Mouse (Mus musculus) CH12.LX (cell line): Measurements from ENCODE around the gene Micu1.

Source experiments
- CHD2 ChIP-seq: IDR thresholded peaks from 2 replicates; pipeline ENCODE4 v1.6.1; 2011; ENCODE audit warnings: low read length, improper control_type of control experiment
- CTCF ChIP-seq, 2 experiments: IDR thresholded peaks in 1 of 2; conservative IDR thresholded peaks in 1 of 2; 2 replicates each; pipeline ENCODE4 v1.5.1; 2011 to 2012; ENCODE audit warnings: low read depth in 2 of 2, low read length in 2 of 2, improper control_type of control experiment in 1 of 2, inconsistent platforms in 1 of 2, mild to moderate bottlenecking in 1 of 2, moderate library complexity in 1 of 2
- JUND ChIP-seq: conservative IDR thresholded peaks from 2 replicates; pipeline ENCODE4 v1.6.1; 2011; ENCODE audit warnings: low read depth, low read length, improper control_type of control experiment
- MYC ChIP-seq: IDR thresholded peaks from 2 replicates; pipeline ENCODE4 v1.6.1; 2011; ENCODE audit warnings: low read depth, mild to moderate bottlenecking, improper control_type of control experiment, low read length
- PAX5 ChIP-seq: IDR thresholded peaks from 2 replicates; pipeline ENCODE4 v1.6.1; 2012; ENCODE audit warnings: low read length, inconsistent platforms, mixed read lengths
- POLR2AphosphoS2 ChIP-seq: IDR thresholded peaks from 2 replicates; pipeline ENCODE4 v1.6.1; 2011; ENCODE audit warnings: low read depth, low read length, improper control_type of control experiment
- TCF12 ChIP-seq: IDR thresholded peaks from 2 replicates; pipeline ENCODE4 v1.6.1; 2014; ENCODE audit warnings: low read depth, mild to moderate bottlenecking, inconsistent platforms, low read length, improper control_type of control experiment
- UBTF ChIP-seq: IDR thresholded peaks from 2 replicates; pipeline ENCODE4 v1.6.1; 2012; ENCODE audit warnings: low read depth, mild to moderate bottlenecking, inconsistent platforms, low read length, improper control_type of control experiment, moderate library complexity
- USF1 ChIP-seq: IDR thresholded peaks from 2 replicates; pipeline ENCODE4 v1.6.1; 2014; ENCODE audit warnings: low read depth, mild to moderate bottlenecking, inconsistent platforms, low read length, improper control_type of control experiment
- ZKSCAN1 ChIP-seq: IDR thresholded peaks from 2 replicates; pipeline ENCODE4 v1.6.1; 2012; ENCODE audit warnings: low read depth, inconsistent platforms, low read length, improper control_type of control experiment, borderline replicate concordance
- ZNF384 ChIP-seq: IDR thresholded peaks from 2 replicates; pipeline ENCODE4 v1.6.1; 2012; ENCODE audit warnings: low read depth, low read length, improper control_type of control experiment, inconsistent platforms

- TF ChIP-seq USF1 (no peak), UBTF (no peak), PAX5 (no peak), MYC (peak; percentile 58; the same call in 1 of the 2 replicates), ZNF384 (no peak), CTCF (conservative IDR thresholded peaks at IDR 0.05 in 1 of 2, IDR thresholded peaks at IDR 0.05 in 1 of 2; ENCODE audit: low read depth in 2 of 2, low read length in 2 of 2) (no peak), ZKSCAN1 (no peak), JUND (no peak), TCF12 (peak; percentile 48), POLR2AphosphoS2 (peak; percentile 50; the same call in 1 of the 2 replicates), CHD2 (peak; percentile 87)
Observed at GRCm38 (mm10) chr10:59879255-59880028, 177.2 kb downstream of the Micu1 start, which contains the start of gene Dnajb12.
